Mouse (Mus musculus) kidney, postnatal 0 days (tissue): Measurements from ENCODE around the gene Klf9. TPM values are rescaled to one million over a fixed set of nuclear protein-coding genes. Genes with fewer than 3 reads are reported as not detected.
A peak's percentile ranks its signal among the peaks of the same experiment; 100 is the strongest.

ENCODE experiments used
- ATAC-seq: fragments of 200-750 bp; cut with Nextera tagmentation; replicated peaks from 2 replicates; pipeline ENCODE4 v1.8.0; 2017; ENCODE audit warnings: low read depth, moderate number of reproducible peaks, moderate TSS enrichment, moderate library complexity; ENCODE audit not compliant: low FRiP score
- DNase-seq: peaks from one replicate; pipeline ENCODE4 v3.0.0-alpha.2; 2016; ENCODE audit warnings: low spot score
- H3K27ac ChIP-seq: fragments of 300-500 bp; sonication (generic); 2 replicates; pipeline ENCODE4 v1.5.1; 2014; ENCODE audit warnings: mild to moderate bottlenecking
- H3K27me3 ChIP-seq: fragments of 300-500 bp; sonication (generic); 2 replicates; pipeline ENCODE4 v1.6.1; 2014; ENCODE audit warnings: low read length, mixed read lengths; ENCODE audit not compliant: insufficient read depth
- H3K36me3 ChIP-seq: fragments of 300-500 bp; sonication (generic); 2 replicates; pipeline ENCODE4 v1.6.1; 2014; ENCODE audit warnings: low read length, mixed read lengths; ENCODE audit not compliant: insufficient read depth
- H3K4me1 ChIP-seq: fragments of 300-500 bp; sonication (generic); replicated peaks from 2 replicates; pipeline ENCODE4 v1.6.1; 2014; ENCODE audit warnings: antibody characterized with exemption, low read length, mixed read lengths; ENCODE audit not compliant: insufficient read depth
- H3K4me2 ChIP-seq: fragments of 300-500 bp; sonication (generic); 2 replicates; pipeline ENCODE4 v1.6.1; 2014; ENCODE audit warnings: mild to moderate bottlenecking, low read length, moderate library complexity, mixed read lengths
- H3K4me3 ChIP-seq: fragments of 300-500 bp; sonication (generic); replicated peaks from 2 replicates; pipeline ENCODE4 v1.5.1; 2014; ENCODE audit warnings: low read depth, low read length
- H3K9ac ChIP-seq: fragments of 300-500 bp; sonication (generic); 2 replicates; pipeline ENCODE4 v1.6.1; 2014; ENCODE audit warnings: low read depth, low read length
- H3K9me3 ChIP-seq: fragments of 300-500 bp; sonication (generic); replicated peaks from 2 replicates; pipeline ENCODE4 v1.6.1; 2016; ENCODE audit warnings: low read length, inconsistent platforms, mixed read lengths
- CTCF ChIP-seq: IDR thresholded peaks from 2 replicates; pipeline ENCODE4 v1.5.1; 2016; ENCODE audit warnings: antibody characterized with exemption, low read depth, mild to moderate bottlenecking, moderate library complexity
- WGBS: fragments of 180-500 bp; shearing (Covaris S2); extraction: QIAGEN DNeasy Blood & Tissue Kit; methylation state at CpG from one replicate; pipeline ENCODE4 v1.1.7; 2014; 5-methylcytosine and 5-hydroxymethylcytosine counted together
- microRNA counts: library from miRNA; unstranded; fragments of <30 nt; microRNA quantifications from one replicate; lab custom pipeline; 2015
- microRNA-seq: library from miRNA; unstranded; fragments of <30 nt; microRNA quantifications from one replicate; pipeline ENCODE4, GENCODE M21; 2016
- polyA plus RNA-seq: library from polyadenylated mRNA; unstranded; fragments of >200 nt; fragmentation: Nextera tagmentation; extraction: Ambion mirVana; gene quantifications from 2 replicates; pipeline ENCODE4 v1.2.1, GENCODE M21; 2015

Klf9 gene
- polyA plus RNA-seq, 1 experiment from 2014 or later = 14.3 TPM

GRCm38 (mm10) chr19:23191486-23191885, 50.5 kb downstream of the Klf9 start:
- no peak for ATAC-seq
- no peak overlapping the region for H3K9ac ChIP-seq
- no peaks in the 10 kb centered on the region for H3K9me3 ChIP-seq
- H3K27me3 ChIP-seq = no peaks in the 10 kb centered on the region
- H3K4me2 ChIP-seq = no peak overlapping the region
- H3K4me1 ChIP-seq = no peaks in the 10 kb centered on the region
- WGBS = 86% methylated on average over 6 of the region's 6 CpGs
- no peak overlapping the region for H3K27ac ChIP-seq
- no peak overlapping the region for H3K4me3 ChIP-seq
- no peak for DNase-seq
- no peak for TF ChIP-seq CTCF
- H3K36me3 ChIP-seq = no peaks in the 10 kb centered on the region

DNA sequence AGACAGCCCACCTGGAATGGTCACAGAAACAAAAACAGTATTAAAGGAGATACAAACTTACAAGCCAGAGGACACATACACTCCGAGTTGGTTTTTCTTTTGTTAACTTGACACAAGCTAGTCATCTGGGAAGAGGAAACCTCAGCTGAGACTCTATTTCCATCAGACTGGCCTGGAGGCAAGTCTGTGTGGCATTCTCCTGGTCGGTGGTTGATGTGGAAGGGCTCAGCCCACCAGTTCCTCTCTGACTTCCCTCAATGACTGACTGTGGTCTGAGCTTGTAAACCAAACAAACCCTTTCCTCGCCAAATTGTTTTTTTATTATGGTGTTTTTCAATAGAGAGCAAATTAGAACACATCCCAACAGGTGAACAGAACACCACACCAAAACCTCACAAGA, 52.0 kb downstream of the Klf9 start:
- Histone ChIP-seq H3K4me3 (no peak overlapping the region), H3K36me3 (no peaks in the 10 kb centered on the region), H3K9me3 (no peaks in the 10 kb centered on the region), H3K9ac (no peak overlapping the region), H3K27me3 (no peaks in the 10 kb centered on the region), H3K27ac (no peak overlapping the region), H3K4me2 (no peak overlapping the region), H3K4me1 (no peaks in the 10 kb centered on the region)
- DNase-seq (no peak), ATAC-seq (no peak)
- no peak for TF ChIP-seq CTCF
- 72% methylated on average over 3 of the region's 3 CpGs for WGBS

GRCm38 (mm10) chr19:23202106-23202505, 61.1 kb downstream of the Klf9 start:
- Histone ChIP-seq H3K36me3 (peaks cover 12% of the 10 kb centered on the region), H3K9me3 (0 out of 2 replicates have a peak, but pooled peaks cover 3% of the 10 kb centered on the region), H3K4me1 (no peaks in the 10 kb centered on the region), H3K27me3 (no peaks in the 10 kb centered on the region), H3K9ac (no peak overlapping the region), H3K4me2 (no peak overlapping the region), H3K4me3 (no peak overlapping the region), H3K27ac (no peak overlapping the region)
- no peak for ATAC-seq
- no peak for DNase-seq
- no peak for TF ChIP-seq CTCF
- WGBS = 98% methylated on average over 5 of the region's 5 CpGs

GRCm38 (mm10) chr19:23203505-23204053, 62.6 kb downstream of the Klf9 start:
- no peak overlapping the region for H3K4me3 ChIP-seq
- 91% methylated on average over 3 of the region's 3 CpGs for WGBS
- no peaks in the 10 kb centered on the region for H3K27me3 ChIP-seq
- no peak overlapping the region for H3K9ac ChIP-seq
- H3K36me3 ChIP-seq = peaks cover 12% of the 10 kb centered on the region
- no peaks in the 10 kb centered on the region for H3K4me1 ChIP-seq
- no peak for TF ChIP-seq CTCF
- 0 out of 2 replicates have a peak, but pooled peaks cover 3% of the 10 kb centered on the region for H3K9me3 ChIP-seq
- DNase-seq (no peak), ATAC-seq (no peak)
- H3K27ac ChIP-seq = no peak overlapping the region
- H3K4me2 ChIP-seq = no peak overlapping the region

GRCm38 (mm10) chr19:23211325-23211724, 70.3 kb downstream of the Klf9 start:
- H3K27me3 ChIP-seq = no peaks in the 10 kb centered on the region
- no peaks in the 10 kb centered on the region for H3K9me3 ChIP-seq
- no peak overlapping the region for H3K4me2 ChIP-seq
- peak; percentile 33; the same call in 1 of the 2 replicates for TF ChIP-seq CTCF
- no peak overlapping the region for H3K4me3 ChIP-seq
- DNase-seq (peak; percentile 24), ATAC-seq (no peak)
- H3K36me3 ChIP-seq = peaks cover 21% of the 10 kb centered on the region
- no peak overlapping the region for H3K9ac ChIP-seq
- H3K27ac ChIP-seq = no peak overlapping the region
- 82% methylated on average over 6 of the region's 6 CpGs for WGBS
- no peaks in the 10 kb centered on the region for H3K4me1 ChIP-seq

- 86% methylated on average over 8 of the region's 8 CpGs for WGBS
- H3K4me1 ChIP-seq = no peaks in the 10 kb centered on the region
These were observed 73.3 kb downstream of the Klf9 start for GRCm38 (mm10) chr19:23214326-23214725.

More at GRCm38 (mm10) chr19:23214326-23214725, 73.3 kb downstream of the Klf9 start:
- Histone ChIP-seq H3K27me3 (no peaks in the 10 kb centered on the region), H3K9ac (no peak overlapping the region), H3K4me3 (no peak overlapping the region), H3K36me3 (peaks cover 22% of the 10 kb centered on the region), H3K4me2 (no peak overlapping the region), H3K27ac (no peak overlapping the region), H3K9me3 (no peaks in the 10 kb centered on the region)
- ATAC-seq (no peak), DNase-seq (no peak)
- TF ChIP-seq CTCF = no peak

MicroRNAs encoded within 50 kb of the gene (microRNA counts, 519-probe panel; counts per million panel counts)
- 330 counts per million, percentile 68 among the panel's probes with 10 or more counts for microRNA mmu-miR-1192 (lab: Ali Mortazavi, UCI)

Small RNAs within 50 kb of the gene (microRNA-seq; reads per million reads assigned to microRNA genes)
- not detected for gene Mir1192

Other genes starting within 250 kb of the Klf9 start
- 16.2 and 18.2 TPM in 2 replicates for gene Smc5, start 132.7 kb downstream of the Klf9 start, polyA plus RNA-seq